Mouse (Mus musculus) liver, embryonic 11.5 days (tissue): ENCODE measurements around the gene Pitpnm1. TPM values are rescaled to one million over a fixed set of nuclear protein-coding genes. Genes with fewer than 3 reads are reported as not detected.
"Not testable (repeated sequence)": the region's sequence is repeated elsewhere in the genome, so short reads cannot be mapped to it uniquely, and the experiment has no call there.

Experiments used
- ATAC-seq: fragments of 200-750 bp; cut with Nextera tagmentation; replicated peaks from 2 replicates; pipeline ENCODE4 v1.8.0; 2017; ENCODE audit warnings: moderate number of reproducible peaks, mild to moderate bottlenecking, moderate TSS enrichment, moderate library complexity; ENCODE audit not compliant: low FRiP score
- DNase-seq: peaks from one replicate; pipeline ENCODE4 v3.0.0-alpha.2; 2017; ENCODE audit warnings: low spot score
- H3K27ac ChIP-seq: fragments of 300-500 bp; sonication (generic); 2 replicates; pipeline ENCODE4 v1.5.1; 2014; ENCODE audit warnings: mild to moderate bottlenecking, low read depth, low read length, control low read depth
- H3K27me3 ChIP-seq: fragments of 300-500 bp; sonication (generic); replicated peaks from 2 replicates; pipeline ENCODE4 v1.6.1; 2014; ENCODE audit warnings: low read length, mixed read lengths; ENCODE audit not compliant: control insufficient read depth, insufficient read depth
- H3K36me3 ChIP-seq: fragments of 300-500 bp; sonication (generic); 2 replicates; pipeline ENCODE4 v1.6.1; 2014; ENCODE audit warnings: mild to moderate bottlenecking, low read length, moderate library complexity, mixed read lengths; ENCODE audit not compliant: control insufficient read depth, insufficient read depth
- H3K4me1 ChIP-seq: fragments of 300-500 bp; sonication (generic); replicated peaks from 2 replicates; pipeline ENCODE4 v1.6.1; 2014; ENCODE audit warnings: low read length, mixed read lengths; ENCODE audit not compliant: control insufficient read depth, insufficient read depth
- H3K4me2 ChIP-seq: fragments of 300-500 bp; sonication (generic); 2 replicates; pipeline ENCODE4 v1.6.1; 2014; ENCODE audit warnings: mild to moderate bottlenecking, control low read depth, moderate library complexity
- H3K4me3 ChIP-seq: fragments of 300-500 bp; sonication (generic); 2 replicates; pipeline ENCODE4 v1.5.1; 2014; ENCODE audit warnings: low read depth, low read length, control low read depth
- H3K9ac ChIP-seq: fragments of 300-500 bp; sonication (generic); 2 replicates; pipeline ENCODE4 v1.6.1; 2014; ENCODE audit warnings: low read depth, low read length, control low read depth
- H3K9me3 ChIP-seq: fragments of 300-500 bp; sonication (generic); 2 replicates; pipeline ENCODE4 v1.6.1; 2016; ENCODE audit warnings: low read length, inconsistent platforms, mixed read lengths; ENCODE audit not compliant: control insufficient read depth
- WGBS: fragments of 180-500 bp; shearing (Covaris S2); extraction: QIAGEN DNeasy Blood & Tissue Kit; methylation state at CpG from one replicate; pipeline ENCODE4 v1.1.7; 2014; 5-methylcytosine and 5-hydroxymethylcytosine counted together
- polyA plus RNA-seq: library from polyadenylated mRNA; unstranded; fragments of >200 nt; fragmentation: Nextera tagmentation; extraction: Ambion mirVana; gene quantifications from 2 replicates; pipeline ENCODE4 v1.2.1, GENCODE M21; 2014

Gene Pitpnm1
- polyA plus RNA-seq, 1 experiment from 2014 or later: 8.0 TPM

GRCm38 (mm10) chr19:4064501-4064900, 35.3 kb upstream of the Pitpnm1 start:
- WGBS: 38% methylated on average over 5 of the region's 11 CpGs
- not testable (repeated sequence) for H3K27ac ChIP-seq, H3K9ac ChIP-seq, H3K36me3 ChIP-seq, H3K4me2 ChIP-seq, H3K4me3 ChIP-seq, H3K4me1 ChIP-seq, H3K9me3 ChIP-seq, ATAC-seq, DNase-seq, H3K27me3 ChIP-seq

- no peaks in the 10 kb centered on the region for H3K27me3 ChIP-seq
- no peak for ATAC-seq
- DNase-seq: no peak
- H3K27ac ChIP-seq: no peak overlapping the region
- H3K4me2 ChIP-seq: no peak overlapping the region
- H3K4me3 ChIP-seq: no peak overlapping the region
- no peaks in the 10 kb centered on the region for H3K9me3 ChIP-seq
- 0 out of 2 replicates have a peak, but pooled peaks cover 3% of the 10 kb centered on the region for H3K4me1 ChIP-seq
- no peaks in the 10 kb centered on the region for H3K36me3 ChIP-seq
- WGBS: 70% methylated on average over 6 of the region's 6 CpGs
- H3K9ac ChIP-seq: no peak overlapping the region
Measured at GRCm38 (mm10) chr19:4066280-4066679, 33.5 kb upstream of the Pitpnm1 start.

- Histone ChIP-seq H3K9me3 (no peaks in the 10 kb centered on the region), H3K27ac (no peak overlapping the region), H3K27me3 (no peaks in the 10 kb centered on the region), H3K9ac (no peak overlapping the region), H3K4me1 (0 out of 2 replicates have a peak, but pooled peaks cover 3% of the 10 kb centered on the region), H3K36me3 (no peaks in the 10 kb centered on the region), H3K4me3 (no peak overlapping the region), H3K4me2 (no peak overlapping the region)
- ATAC-seq: no peak
- no peak for DNase-seq
Measured at GRCm38 (mm10) chr19:4066877-4067276, 32.9 kb upstream of the Pitpnm1 start.

DNA sequence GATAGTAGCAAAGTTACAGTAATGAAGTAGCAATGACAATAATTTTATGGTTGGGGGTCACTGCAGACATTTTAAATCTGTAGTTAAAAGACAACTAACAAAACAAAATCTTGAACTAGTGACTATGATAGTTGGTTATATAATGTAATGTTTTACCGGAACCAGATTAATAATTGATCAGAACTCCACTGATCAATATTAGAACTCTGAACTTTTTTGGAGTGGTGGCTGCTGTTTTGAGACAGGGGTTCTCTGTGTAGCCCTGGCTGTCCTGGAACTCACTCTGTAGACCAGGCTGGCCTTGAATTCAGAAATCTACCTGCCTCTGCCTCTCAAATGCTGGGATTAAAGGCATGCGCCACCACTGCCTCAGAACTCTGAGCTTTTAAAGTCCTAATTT, 31.6 kb upstream of the Pitpnm1 start:
- not testable (repeated sequence) for H3K4me1 ChIP-seq, H3K4me2 ChIP-seq, H3K27me3 ChIP-seq, H3K36me3 ChIP-seq, H3K9me3 ChIP-seq, ATAC-seq, DNase-seq, H3K9ac ChIP-seq, H3K4me3 ChIP-seq
- H3K27ac ChIP-seq: peak overlapping the region; percentile 62; the same call in 1 of the 2 replicates
- WGBS: 82% methylated on average over 2 of the region's 2 CpGs

- H3K9ac ChIP-seq: no peak overlapping the region
- no peak for ATAC-seq
- no peaks in the 10 kb centered on the region for H3K9me3 ChIP-seq
- no peak overlapping the region for H3K4me3 ChIP-seq
- H3K4me2 ChIP-seq: no peak overlapping the region
- H3K36me3 ChIP-seq: no peaks in the 10 kb centered on the region
- no peak for DNase-seq
- H3K27me3 ChIP-seq: no peaks in the 10 kb centered on the region
- 0 out of 2 replicates have a peak, but pooled peaks cover 3% of the 10 kb centered on the region for H3K4me1 ChIP-seq
- 68% methylated on average over 15 of the region's 15 CpGs for WGBS
- peak overlapping the region; percentile 62 for H3K27ac ChIP-seq
Measured at GRCm38 (mm10) chr19:4068717-4069410, 30.9 kb upstream of the Pitpnm1 start.

GRCm38 (mm10) chr19:4070311-4070710, 29.5 kb upstream of the Pitpnm1 start:
- Histone ChIP-seq H3K27me3 (no peaks in the 10 kb centered on the region), H3K36me3 (no peaks in the 10 kb centered on the region), H3K9ac (no peak overlapping the region), H3K4me2 (no peak overlapping the region), H3K4me3 (no peak overlapping the region), H3K27ac (peak overlapping the region; percentile 26; the same call in 1 of the 2 replicates), H3K4me1 (0 out of 2 replicates have a peak, but pooled peaks cover 3% of the 10 kb centered on the region), H3K9me3 (no peaks in the 10 kb centered on the region)
- no peak for ATAC-seq
- no peak for DNase-seq
- WGBS: 62% methylated on average over 15 of the region's 15 CpGs

DNA sequence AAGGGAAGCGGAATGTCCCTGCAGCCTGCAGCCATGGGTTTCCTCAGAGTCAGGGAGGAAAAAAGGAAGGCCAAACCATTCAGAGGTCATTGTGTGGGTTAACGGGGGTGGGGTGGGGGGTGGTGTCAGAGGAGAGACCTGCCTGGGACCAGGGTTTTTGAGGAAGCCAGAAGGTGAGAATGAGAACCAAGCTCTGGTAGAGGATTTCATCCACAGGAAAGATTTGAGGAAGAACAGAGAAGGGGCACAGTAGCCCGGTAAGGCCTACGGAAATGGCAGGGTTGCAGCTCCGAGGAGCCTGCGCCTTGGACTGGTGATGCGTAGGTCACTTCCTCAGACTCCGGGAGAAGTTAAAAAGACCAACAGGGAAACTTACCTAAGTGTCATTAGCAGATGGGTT, 29.0 kb upstream of the Pitpnm1 start:
- DNase-seq (no peak), ATAC-seq (no peak)
- H3K27me3 ChIP-seq: no peaks in the 10 kb centered on the region
- H3K9ac ChIP-seq: no peak overlapping the region
- peak overlapping the region; percentile 26 for H3K27ac ChIP-seq
- no peaks in the 10 kb centered on the region for H3K9me3 ChIP-seq
- WGBS: 47% methylated on average over 8 of the region's 8 CpGs
- H3K36me3 ChIP-seq: no peaks in the 10 kb centered on the region
- 0 out of 2 replicates have a peak, but pooled peaks cover 3% of the 10 kb centered on the region for H3K4me1 ChIP-seq
- H3K4me3 ChIP-seq: no peak overlapping the region
- no peak overlapping the region for H3K4me2 ChIP-seq

DNA sequence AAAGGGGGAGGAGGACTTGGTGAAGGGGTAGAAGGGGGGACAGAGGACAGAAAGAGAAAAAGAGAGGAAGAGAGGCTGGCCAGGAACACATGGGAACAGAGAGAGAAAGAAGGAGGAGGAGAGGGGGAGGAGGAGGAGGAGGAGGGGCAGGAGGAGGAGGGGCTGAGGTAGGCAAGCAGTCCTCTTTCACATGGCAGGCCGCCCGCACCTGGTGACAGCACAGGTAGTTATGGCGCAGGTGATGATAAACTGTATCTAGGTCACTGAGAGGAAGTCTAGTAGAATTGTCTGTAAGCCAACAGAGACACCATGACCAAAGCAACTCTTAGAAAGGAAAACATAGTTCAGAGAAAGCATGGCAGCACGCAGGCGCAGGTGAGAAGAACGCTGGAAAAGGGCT, 28.4 kb upstream of the Pitpnm1 start:
- H3K4me1 ChIP-seq: 0 out of 2 replicates have a peak, but pooled peaks cover 3% of the 10 kb centered on the region
- H3K27ac ChIP-seq: no peak overlapping the region
- no peaks in the 10 kb centered on the region for H3K36me3 ChIP-seq
- H3K27me3 ChIP-seq: no peaks in the 10 kb centered on the region
- H3K9me3 ChIP-seq: no peaks in the 10 kb centered on the region
- no peak overlapping the region for H3K9ac ChIP-seq
- DNase-seq (no peak), ATAC-seq (no peak)
- H3K4me3 ChIP-seq: no peak overlapping the region
- 94% methylated on average over 6 of the region's 6 CpGs for WGBS
- no peak overlapping the region for H3K4me2 ChIP-seq
